Mouse (Mus musculus) heart, postnatal 10 days (tissue): Measurements from ENCODE around the gene Peli3. TPM values are rescaled to one million over a fixed set of nuclear protein-coding genes. Genes with fewer than 3 reads are reported as not detected.
A peak's percentile ranks its signal among the peaks of the same experiment; 100 is the strongest.
"Not testable (repeated sequence)": the region's sequence is repeated elsewhere in the genome, so short reads cannot be mapped to it uniquely, and the experiment has no call there.

Experiments used
- DNase-seq, 2 experiments: peaks; one replicate each; pipeline ENCODE4 v3.0.0; 2021
- intact Hi-C: fragments of 180-260 bp; cut with DNase I; formaldehyde crosslinking; loops from one replicate; pipeline ENCODE4 v1.15.1; 2025
- total RNA-seq, 2 experiments: library from RNA; stranded (reverse); gene quantifications; 2 replicates each; pipeline ENCODE4 v1.2.3; 2021

Peli3 gene
- under 1 TPM; 0.53 to 0.94 TPM for total RNA-seq

GRCm38 (mm10) chr19:4942551-4943252 lies at the start of gene Peli3:
Peli3 (minus strand) TSS chr19:4943127.
- intact Hi-C loops: no loop called here
- DNase-seq: peak; percentile 75 to 82

GRCm38 (mm10) chr19:4992371-4992770 lies 49.4 kb upstream of the Peli3 start:
- DNase-seq: no peak
- intact Hi-C loops: no loop called here

- no peak for DNase-seq
- intact Hi-C loops: no loop called here
These were observed 47.8 kb upstream of the Peli3 start for GRCm38 (mm10) chr19:4990716-4991115.

- intact Hi-C loops: no loop called here
- DNase-seq: no peak
These were observed 47.3 kb upstream of the Peli3 start, which contains the start of gene Npas4 for GRCm38 (mm10) chr19:4990256-4990625. Npas4 (minus strand) TSS chr19:4990316.

- intact Hi-C loops: no loop called here
These were observed 46.7 kb upstream of the Peli3 start for GRCm38 (mm10) chr19:4989434-4990255.

GRCm38 (mm10) chr19:4989013-4989412 lies 46.1 kb upstream of the Peli3 start:
- peak; percentile 94 to 98 for DNase-seq
- intact Hi-C loops: no loop called here

More at GRCm38 (mm10) chr19:4989434-4990255, 46.7 kb upstream of the Peli3 start:
- DNase-seq: no peak

GRCm38 (mm10) chr19:4981767-4982166 lies 38.8 kb upstream of the Peli3 start:
- intact Hi-C loops: loop anchor here (1.0 kb wide), 1 partner anchor 21 kb away; no protein-coding TSS in a partner anchor
- peak; percentile 51 to 76 for DNase-seq

- DNase-seq: no peak
- intact Hi-C loops: loop anchor here (2.0 kb wide), 1 partner anchor 213 kb away; no protein-coding TSS in a partner anchor
These were observed 25.3 kb upstream of the Peli3 start for GRCm38 (mm10) chr19:4968236-4968635.

GRCm38 (mm10) chr19:4961928-4962601 lies 19.1 kb upstream of the Peli3 start, which contains the start of gene Mrpl11:
Mrpl11 (plus strand) TSS chr19:4962147.
- peak; percentile 93 to 94 for DNase-seq
- intact Hi-C loops: loop anchor here (1.0 to 5.0 kb wide), 3 partner anchors 33 to 335 kb away; partner anchors contain the start of genes Dpp3 and Rce1

GRCm38 (mm10) chr19:4948641-4949040 lies 5.7 kb upstream of the Peli3 start:
- intact Hi-C loops, DNase-seq: not testable (repeated sequence)

GRCm38 (mm10) chr19:4945540-4945939 lies 2.6 kb upstream of the Peli3 start:
- DNase-seq: no peak
- intact Hi-C loops: no loop called here

GRCm38 (mm10) chr19:4943253-4943588 lies 294 bp upstream of the Peli3 start:
- DNase-seq: no peak
- intact Hi-C loops: no loop called here

GRCm38 (mm10) chr19:4937444-4938310 lies 5.2 kb downstream of the Peli3 start:
- intact Hi-C loops: no loop called here
- peak in 1 of 2 experiments; percentile 16 for DNase-seq

- DNase-seq: no peak
- intact Hi-C loops: no loop called here
These were observed 6.0 kb downstream of the Peli3 start for GRCm38 (mm10) chr19:4936896-4937295.

- peak; percentile 20 to 38 for DNase-seq
- intact Hi-C loops: loop anchor here (2.0 kb wide), 1 partner anchor 32 kb away; no protein-coding TSS in a partner anchor
These were observed 14.1 kb downstream of the Peli3 start for GRCm38 (mm10) chr19:4928781-4929180.

- DNase-seq: peak; percentile 99
- intact Hi-C loops: loop anchor here (2.0 kb wide), 1 partner anchor 33 kb away; no protein-coding TSS in a partner anchor
These were observed 14.9 kb downstream of the Peli3 start, which contains the start of gene Dpp3 for GRCm38 (mm10) chr19:4927904-4928531. Dpp3 (minus strand) TSS chr19:4928287.

- no peak for DNase-seq
- intact Hi-C loops: no loop called here
These were observed 17.6 kb downstream of the Peli3 start for GRCm38 (mm10) chr19:4925121-4925860.

GRCm38 (mm10) chr19:4919652-4920051 lies 23.3 kb downstream of the Peli3 start:
- intact Hi-C loops: no loop called here
- DNase-seq: no peak

- no peak for DNase-seq
- intact Hi-C loops: no loop called here
These were observed 26.1 kb downstream of the Peli3 start for GRCm38 (mm10) chr19:4916827-4917226.
